Mouse (Mus musculus) heart, postnatal 14 days (tissue): ENCODE measurements around the gene Zic2. TPM values are rescaled to one million over a fixed set of nuclear protein-coding genes. Genes with fewer than 3 reads are reported as not detected.

Source experiments
- DNase-seq, 2 experiments: peaks; one replicate each; pipeline ENCODE4 v3.0.0; 2021 to 2022
- intact Hi-C: fragments of 180-260 bp; cut with DNase I; formaldehyde crosslinking; loops from one replicate; pipeline ENCODE4 v1.15.1; 2025
- total RNA-seq, 2 experiments: library from RNA; stranded (reverse); gene quantifications; 2 replicates each; pipeline ENCODE4 v1.2.3; 2021

The Zic2 gene
- total RNA-seq, 2 experiments from 2014 or later, result 0.22 TPM; not detected in 1

- DNase-seq, result no peak
- intact Hi-C loops, result loop anchor here (10.0 kb wide), 2 partner anchors 264 to 496 kb away; partner anchors contain the start of gene Tmtc4
These were observed 13.8 kb downstream of the Zic2 start for GRCm38 (mm10) chr14:122489041-122489440.

- DNase-seq, result no peak
- intact Hi-C loops, result loop anchor here (2.0 to 10.0 kb wide), 3 partner anchors 13 to 495 kb away; partner anchors contain the start of gene Tmtc4
These were observed 14.6 kb downstream of the Zic2 start for GRCm38 (mm10) chr14:122489686-122490414.

GRCm38 (mm10) chr14:122490441-122491328 lies 15.4 kb downstream of the Zic2 start, which contains the start of gene Gm10837:
TSS of gene Gm10837 (plus strand) at chr14:122490586.
- no peak for DNase-seq

GRCm38 (mm10) chr14:122491521-122491920 lies 16.3 kb downstream of the Zic2 start:
- intact Hi-C loops, result loop anchor here (2.0 kb wide), 1 partner anchor 15 kb away; no protein-coding TSS in a partner anchor
- no peak for DNase-seq

More at GRCm38 (mm10) chr14:122490441-122491328, 15.4 kb downstream of the Zic2 start, which contains the start of gene Gm10837:
- intact Hi-C loops, result loop anchor here (2.0 kb wide), 1 partner anchor 14 kb away; no protein-coding TSS in a partner anchor

GRCm38 (mm10) chr14:122492015-122492414 lies 16.8 kb downstream of the Zic2 start:
- intact Hi-C loops, result no loop called here
- DNase-seq, result no peak

- DNase-seq, result no peak
- intact Hi-C loops, result no loop called here
These were observed 33.8 kb downstream of the Zic2 start for GRCm38 (mm10) chr14:122509058-122509457.

GRCm38 (mm10) chr14:122511519-122511918 lies 36.3 kb downstream of the Zic2 start:
- DNase-seq, result no peak
- intact Hi-C loops, result loop anchor here (5.0 kb wide), 2 partner anchors 126 to 366 kb away; no protein-coding TSS in a partner anchor

GRCm38 (mm10) chr14:122513511-122514036 lies 38.3 kb downstream of the Zic2 start:
- intact Hi-C loops, result loop anchor here (2.0 to 5.0 kb wide), 3 partner anchors 15 to 364 kb away; no protein-coding TSS in a partner anchor
- DNase-seq, result no peak

GRCm38 (mm10) chr14:122528475-122528874 lies 53.2 kb downstream of the Zic2 start:
- no peak for DNase-seq
- intact Hi-C loops, result loop anchor here (2.0 kb wide), 1 partner anchor 16 kb away; no protein-coding TSS in a partner anchor

Other genes starting within 250 kb of the Zic2 start
- not detected for gene Gm5089, start 24.3 kb upstream of the Zic2 start, total RNA-seq
- gene Zic5, start 9.8 kb upstream of the Zic2 start, total RNA-seq, result not detected
- not detected for gene Gm10837, start 15.2 kb downstream of the Zic2 start, total RNA-seq
- gene Pcca, start 58.9 kb downstream of the Zic2 start, total RNA-seq, result 10 to 100 TPM; 58.6 to 63.4 TPM